Mouse (Mus musculus): ENCODE measurements around the gene Ophn1. TPM values are rescaled to one million over a fixed set of nuclear protein-coding genes. Genes with fewer than 3 reads are reported as not detected.

Gene Ophn1
- total and polyA plus RNA-seq, 3 experiments, result not detected

DNA sequence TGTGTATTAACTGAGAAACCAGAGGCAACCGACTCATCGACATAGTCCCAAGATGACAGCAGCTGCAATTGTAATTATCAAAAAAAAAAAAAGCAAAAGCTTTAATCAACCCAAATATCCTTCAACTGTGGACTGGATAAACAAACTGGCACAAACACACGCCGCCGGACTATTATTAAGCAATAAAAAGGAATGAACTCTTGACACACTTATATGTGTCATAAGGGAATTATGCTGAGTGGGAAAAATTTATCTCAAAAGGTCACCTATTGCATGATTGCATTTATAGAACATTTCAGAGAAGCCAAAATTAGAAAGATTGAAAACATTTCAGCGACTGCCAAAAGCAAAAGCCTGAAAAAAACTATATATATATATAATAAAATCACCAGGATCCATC, 40.0 kb downstream of the Ophn1 start:
- Histone ChIP-seq H3K27ac (ENCODE audit: control insufficient read depth, low read depth, low read length) (no peak overlapping the region), H3K9me3 (replicated peaks; ENCODE audit: insufficient read depth, low read length) (no peaks in the 10 kb centered on the region), H3K27me3 (ENCODE audit: control insufficient read depth in 1 of 2, insufficient read depth in 2 of 2, low read length in 2 of 2) (no peaks in the 10 kb centered on the region; a peak in 1 of 4 replicates), H3K4me3 (ENCODE audit: control insufficient read depth in 1 of 2, insufficient read depth in 1 of 2, low read depth in 2 of 2, low read length in 2 of 2) (no peak overlapping the region), H3K9ac (ENCODE audit: control insufficient read depth, low read depth, low read length, poor library complexity, severe bottlenecking) (no peak overlapping the region), H3K36me3 (ENCODE audit: control insufficient read depth in 1 of 2, insufficient read depth in 2 of 2, low read length in 2 of 2) (no peaks in the 10 kb centered on the region), H3K4me1 (ENCODE audit: control insufficient read depth in 1 of 2, insufficient read depth in 2 of 2, low read length in 2 of 2) (no peaks in the 10 kb centered on the region), H3K79me2 (ENCODE audit: control insufficient read depth, insufficient read depth, low read length, poor library complexity) (no peaks in the 10 kb centered on the region)
- TF ChIP-seq USF2 (IDR thresholded peaks at IDR 0.05; ENCODE audit: borderline replicate concordance in 1 of 2, insufficient read depth in 1 of 2, low read depth in 1 of 2, low read length in 2 of 2) (no peak), ZNF384 (IDR thresholded peaks at IDR 0.05; ENCODE audit: low read depth, low read length) (no peak), MXI1 (IDR thresholded peaks at IDR 0.05; ENCODE audit: low read depth, low read length) (no peak), KAT2A (conservative IDR thresholded peaks at IDR 0.05; ENCODE audit: low read depth, low read length) (no peak)
- DNase-seq (ENCODE audit: low read depth, low spot score), result no peak

DNA sequence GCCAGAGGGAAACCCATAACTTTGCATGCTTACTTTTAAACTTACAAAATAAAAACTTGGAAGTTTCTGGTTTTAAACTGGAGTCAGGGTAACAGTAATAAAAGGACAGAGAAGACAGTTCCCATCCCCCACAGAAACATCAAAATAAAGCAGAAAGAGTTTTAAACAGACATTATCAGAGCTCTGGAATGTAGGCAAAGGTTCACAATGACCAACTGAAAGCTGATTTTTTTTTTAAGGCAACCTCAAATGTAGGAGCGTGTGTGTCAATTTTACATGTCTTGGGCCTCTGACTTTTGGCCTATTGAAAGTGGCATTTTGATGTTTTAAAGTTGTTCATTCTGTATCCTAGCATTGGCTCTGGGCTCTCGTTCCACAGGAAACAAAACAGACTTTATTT, 49.2 kb downstream of the Ophn1 start:
- DNase-seq (ENCODE audit: low read depth, low spot score), result no peak
- Histone ChIP-seq H3K9me3 (replicated peaks; ENCODE audit: insufficient read depth, low read length) (no peaks in the 10 kb centered on the region), H3K4me1 (ENCODE audit: control insufficient read depth in 1 of 2, insufficient read depth in 2 of 2, low read length in 2 of 2) (no peaks in the 10 kb centered on the region), H3K36me3 (ENCODE audit: control insufficient read depth in 1 of 2, insufficient read depth in 2 of 2, low read length in 2 of 2) (no peaks in the 10 kb centered on the region), H3K79me2 (ENCODE audit: control insufficient read depth, insufficient read depth, low read length, poor library complexity) (no peaks in the 10 kb centered on the region), H3K27ac (ENCODE audit: control insufficient read depth, low read depth, low read length) (no peak overlapping the region), H3K27me3 (ENCODE audit: control insufficient read depth in 1 of 2, insufficient read depth in 2 of 2, low read length in 2 of 2) (no peaks in the 10 kb centered on the region), H3K4me3 (ENCODE audit: control insufficient read depth in 1 of 2, insufficient read depth in 1 of 2, low read depth in 2 of 2, low read length in 2 of 2) (no peak overlapping the region), H3K9ac (ENCODE audit: control insufficient read depth, low read depth, low read length, poor library complexity, severe bottlenecking) (no peak overlapping the region)
- TF ChIP-seq CTCF (IDR thresholded peaks at IDR 0.05 in 2 of 3, conservative IDR thresholded peaks at IDR 0.05 in 1 of 3; ENCODE audit: control insufficient read depth in 1 of 3, insufficient read depth in 1 of 3, low read depth in 2 of 3, low read length in 3 of 3, poor library complexity in 1 of 3, severe bottlenecking in 1 of 3) (no peak), MYB (IDR thresholded peaks at IDR 0.05; ENCODE audit: low read depth, low read length) (no peak), GATA1 (IDR thresholded peaks at IDR 0.05; ENCODE audit: low read depth, low read length) (no peak), ZKSCAN1 (IDR thresholded peaks at IDR 0.05; ENCODE audit: low read depth, low read length) (no peak), BHLHE40 (IDR thresholded peaks at IDR 0.05; ENCODE audit: borderline replicate concordance, low read depth, low read length) (no peak), SIN3A (IDR thresholded peaks at IDR 0.05; ENCODE audit: low read length) (no peak), MAZ (IDR thresholded peaks at IDR 0.05; ENCODE audit: low read depth, low read length) (no peak), TCF12 (IDR thresholded peaks at IDR 0.05; ENCODE audit: low read depth, low read length) (no peak), MYC (IDR thresholded peaks at IDR 0.05; ENCODE audit: low read depth, low read length) (no peak), ETS1 (IDR thresholded peaks at IDR 0.05; ENCODE audit: low read depth, low read length) (no peak), UBTF (IDR thresholded peaks at IDR 0.05; ENCODE audit: borderline replicate concordance, insufficient read depth, low read depth, low read length) (no peak), JUND (IDR thresholded peaks at IDR 0.05; ENCODE audit: low read depth, low read length) (no peak), GABPA (IDR thresholded peaks at IDR 0.05; ENCODE audit: low read depth, low read length) (no peak), NRF1 (IDR thresholded peaks at IDR 0.05; ENCODE audit: insufficient read depth, low read depth, low read length, poor library complexity, severe bottlenecking) (no peak), USF1 (IDR thresholded peaks at IDR 0.05; ENCODE audit: low read depth, low read length) (no peak), POLR2A (IDR thresholded peaks at IDR 0.05; ENCODE audit: control insufficient read depth in 1 of 2, insufficient read depth in 1 of 2, low read depth in 1 of 2, low read length in 2 of 2, poor library complexity in 1 of 2) (no peak), KAT2A (conservative IDR thresholded peaks at IDR 0.05; ENCODE audit: low read depth, low read length) (no peak), POLR2AphosphoS2 (IDR thresholded peaks at IDR 0.05; ENCODE audit: low read length) (no peak), MAFK (IDR thresholded peaks at IDR 0.05; ENCODE audit: borderline replicate concordance, low read depth, low read length) (no peak), HCFC1 (IDR thresholded peaks at IDR 0.05; ENCODE audit: low read depth, low read length) (no peak)
